Mouse (Mus musculus) olfactory bulb, adult 2 months (tissue): ENCODE results near the gene Rem2.

Experiments used
- CTCF ChIP-seq: fragments of 200-500 bp; IDR thresholded peaks from 2 replicates; pipeline ENCODE4 v1.5.1; 2012; ENCODE audit warnings: low read depth, mild to moderate bottlenecking, low read length, moderate library complexity; ENCODE audit not compliant: insufficient read depth
- POLR2A ChIP-seq: fragments of 200-500 bp; IDR thresholded peaks from 2 replicates; pipeline ENCODE4 v1.6.1; 2012; ENCODE audit warnings: mild to moderate bottlenecking, low read depth, low read length, moderate library complexity; ENCODE audit not compliant: insufficient read depth

DNA sequence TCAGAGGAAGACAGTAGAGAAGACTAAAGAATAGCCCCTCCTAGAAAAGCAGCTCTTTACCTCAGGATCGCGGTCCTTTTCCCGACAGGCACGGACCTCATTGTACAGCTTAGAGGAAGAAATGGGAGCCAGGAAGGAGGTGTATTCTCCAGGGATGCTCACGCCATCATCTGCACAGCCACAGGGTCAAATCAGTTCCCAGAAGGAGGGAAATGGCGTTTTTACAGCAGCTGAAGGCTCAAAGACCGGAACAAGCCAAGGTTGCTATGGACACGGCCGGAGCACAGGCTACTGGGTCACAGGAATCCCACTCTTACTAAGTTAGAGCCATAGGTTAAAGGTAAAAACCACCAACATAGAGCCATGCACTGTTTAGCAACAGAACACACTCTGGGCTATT, 33.9 kb downstream of the Rem2 start:
- TF ChIP-seq CTCF (no peak), POLR2A (no peak)
